Comparison of ENCODE assay signal across 14 mouse cellular contexts in genomic region chr16:9588431-9588830, GRCm38 (mm10).
"Had no signal": no experiment of that assay in that cellular context is flagged by ENCODE, and none has a peak within 500 bp of the region (broad histone marks: within the 10 kb centered on the region; RNA-seq: fewer than 3 reads in every experiment).

No protein-coding gene starts in this region.

- H3K36me3 ChIP-seq: limb, embryonic 10.5 days; midbrain, embryonic 10.5 days; neural tube, embryonic 15.5 days had no signal

- H3K27me3 ChIP-seq: neural tube, embryonic 15.5 days had no signal

- H3K4me3 ChIP-seq: limb, embryonic 10.5 days; midbrain, embryonic 10.5 days; myocyte; neural tube, embryonic 15.5 days had no signal

- H3K4me2 ChIP-seq: neural tube, embryonic 15.5 days had no signal

- H3K9me3 ChIP-seq: limb, embryonic 10.5 days; midbrain, embryonic 10.5 days; neural tube, embryonic 15.5 days had no signal

- DNase-seq: kidney, postnatal 14 days; lung, adult 2 months; lung, postnatal 36 days; midbrain, embryonic 14.5 days; right cerebral cortex, postnatal 25 days; thymus, postnatal 36 days had no signal

- ATAC-seq: inflammation-experienced regulatory T-cells, adult 6 months; intestine, postnatal 0 days; lung, postnatal 0 days had no signal

- H3K4me1 ChIP-seq: limb, embryonic 10.5 days; midbrain, embryonic 10.5 days; neural tube, embryonic 15.5 days had no signal

- H3K9ac ChIP-seq: liver, embryonic 14.5 days; neural tube, embryonic 15.5 days had no signal

- H3K27ac ChIP-seq: limb, embryonic 10.5 days; liver, embryonic 14.5 days; midbrain, embryonic 10.5 days; neural tube, embryonic 15.5 days had no signal
